Mouse (Mus musculus) B cell, adult 62 days (primary cell): ENCODE measurements around the gene Mup14. TPM values are rescaled to one million over a fixed set of nuclear protein-coding genes. Genes with fewer than 3 reads are reported as not detected.

Experiments used
- total RNA-seq: library from RNA; stranded (reverse); gene quantifications from 4 replicates; pipeline ENCODE4 v1.2.4, GENCODE M21; 2023

Gene Mup14
- total RNA-seq, result not detected in 4 replicates

DNA sequence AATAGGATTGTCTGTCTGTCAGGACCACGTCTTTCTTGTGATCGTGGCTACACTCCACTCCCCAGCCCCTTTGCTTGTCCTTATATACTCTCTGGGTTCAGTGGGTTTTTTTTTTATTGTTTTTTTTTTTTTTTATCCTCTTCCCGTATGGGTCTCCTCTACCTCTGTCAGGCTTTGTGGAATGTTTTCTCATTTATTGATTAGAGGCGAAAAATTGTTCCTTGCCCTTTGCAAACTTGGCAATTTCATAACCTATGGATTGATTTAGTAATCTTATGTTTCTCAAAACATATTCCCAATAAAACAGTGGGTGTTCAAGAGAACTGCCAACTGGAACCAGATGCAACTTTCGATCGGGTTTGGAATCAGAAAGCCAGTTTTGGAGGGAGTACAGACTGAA, at the start of gene Mup14:
TSS of gene Mup14 (minus strand) at position 101 of the 400 bp plus-strand sequence.

Other genes starting within 250 kb of the Mup14 start
- not detected in 4 replicates for gene Mup13, start 75.7 kb downstream of the Mup14 start, total RNA-seq
- not detected in 4 replicates for gene Mup15, start 135.7 kb upstream of the Mup14 start, total RNA-seq
- gene Mup16, start 215.5 kb upstream of the Mup14 start, total RNA-seq, result not detected in 4 replicates